Mouse (Mus musculus): ENCODE results near the gene Dnah2.
"Not testable (repeated sequence)": the region's sequence is repeated elsewhere in the genome, so short reads cannot be mapped to it uniquely, and the experiment has no call there.

- not testable (repeated sequence) for TF ChIP-seq CTCF (IDR thresholded peaks at IDR 0.05; ENCODE audit: control insufficient read depth, insufficient read depth, low read length); POLR2A (IDR thresholded peaks at IDR 0.05; ENCODE audit: borderline replicate concordance, control insufficient read depth, low read depth, low read length)
Measured at GRCm38 (mm10) chr11:69541741-69542140, 7.2 kb downstream of the Dnah2 start.
